Mouse (Mus musculus) right cerebral cortex, adult 2 months (tissue): ENCODE measurements around the gene Plekhh2.

Source experiments
- DNase-seq, 2 experiments: peaks; one replicate each; pipeline ENCODE4 v3.0.0; 2021 to 2022; ENCODE audit warnings: low spot score in 2 of 2

The Plekhh2 gene

DNA sequence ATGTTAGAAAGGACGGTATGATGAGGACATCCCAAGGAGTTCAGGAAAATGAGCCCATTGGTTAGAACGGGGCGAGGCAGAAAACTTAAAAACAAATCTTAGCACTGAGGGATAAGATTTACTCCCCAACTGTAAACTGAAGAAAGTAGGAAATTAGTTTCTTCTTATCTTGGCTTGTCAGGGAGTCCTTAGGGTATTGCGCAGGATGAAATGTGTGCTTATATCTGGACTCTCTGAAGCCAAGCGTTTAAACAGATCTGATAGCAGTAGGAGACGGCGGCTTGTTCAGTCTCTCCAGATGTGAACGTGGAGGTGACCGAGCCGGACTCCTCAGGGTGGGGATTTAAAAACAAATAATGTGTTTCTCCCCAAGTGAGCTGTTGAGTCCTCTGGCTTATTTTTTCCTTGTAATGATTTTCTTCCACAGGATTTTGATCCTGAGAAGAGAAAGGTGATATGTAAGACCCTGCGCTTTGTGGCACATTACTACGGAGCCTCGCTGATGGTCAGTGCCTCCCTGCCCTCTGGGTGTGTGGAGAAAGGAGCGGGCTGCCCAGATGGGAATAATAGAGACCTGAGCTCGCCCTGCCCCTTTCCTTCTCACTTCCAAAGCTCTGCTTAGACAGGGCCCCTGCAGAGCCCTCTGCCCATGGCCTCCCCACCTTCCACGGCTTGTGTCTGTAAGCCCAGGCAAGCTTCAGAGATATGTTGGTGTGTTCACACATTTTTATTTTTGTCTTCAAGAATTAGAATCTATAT, 132.8 kb downstream of the Plekhh2 start:
- DNase-seq: no peak

- no peak for DNase-seq
These were observed 133.4 kb downstream of the Plekhh2 start for GRCm38 (mm10) chr17:84645119-84645518.

DNA sequence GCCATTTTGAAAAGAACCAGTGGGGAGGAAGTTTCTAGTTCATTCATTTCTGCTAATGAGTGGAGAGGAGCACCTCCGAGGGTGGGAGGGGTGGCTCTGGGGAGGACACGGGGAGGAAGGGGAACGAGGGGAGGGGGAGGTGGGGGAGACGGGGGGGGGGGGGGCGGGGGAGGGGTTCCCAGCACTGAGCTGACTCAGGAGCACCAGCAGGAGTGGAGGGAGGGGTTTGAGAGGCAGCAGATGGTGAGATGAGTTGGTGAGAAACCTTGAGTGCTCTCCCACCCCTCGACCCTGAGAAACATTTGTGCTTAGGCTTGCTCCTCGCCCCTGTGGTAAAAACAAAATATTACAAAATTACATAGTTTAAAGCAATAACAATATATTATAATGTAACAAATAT, 134.2 kb downstream of the Plekhh2 start:
- DNase-seq: no peak

GRCm38 (mm10) chr17:84646477-84646876, 134.8 kb downstream of the Plekhh2 start:
- DNase-seq: no peak

DNA sequence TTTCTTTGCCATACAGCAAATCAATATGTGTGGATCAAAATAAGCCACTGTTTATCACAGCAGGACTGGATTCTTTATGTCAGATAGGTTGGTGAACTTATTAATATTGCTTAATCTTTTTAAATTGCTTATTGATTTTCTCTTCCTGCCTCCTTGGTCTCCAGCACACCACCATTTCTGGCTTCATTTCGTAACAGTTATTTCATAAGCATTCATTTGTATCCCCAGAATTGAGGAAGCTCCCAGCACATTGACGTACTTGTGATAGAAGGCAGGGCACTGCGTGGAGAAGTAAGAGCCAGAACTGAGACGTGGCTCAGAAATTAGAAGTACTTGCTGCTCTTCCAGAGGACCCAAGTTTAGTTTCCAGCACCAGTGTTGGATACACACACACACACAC, 135.9 kb downstream of the Plekhh2 start:
- no peak for DNase-seq

GRCm38 (mm10) chr17:84650302-84651017, 138.8 kb downstream of the Plekhh2 start:
- no peak for DNase-seq

DNA sequence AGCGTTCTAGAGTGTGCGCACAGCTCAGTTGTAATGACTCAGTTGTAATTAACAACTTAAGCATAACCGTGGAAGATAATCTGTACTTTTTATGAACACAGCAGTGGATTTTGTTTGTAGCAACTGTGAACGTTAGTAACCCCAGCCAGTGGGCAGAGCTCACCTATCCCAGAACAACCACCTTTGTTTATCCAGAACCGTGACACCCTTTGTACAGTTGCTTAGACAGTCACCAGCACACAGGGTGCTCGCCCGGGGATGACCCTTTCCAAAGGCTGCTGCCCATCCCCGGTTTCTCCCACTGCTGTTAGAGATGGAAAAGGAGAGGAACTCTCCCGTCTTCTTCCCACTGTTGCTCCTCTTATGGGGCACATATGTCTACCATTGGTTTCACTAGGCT, 141.8 kb downstream of the Plekhh2 start:
- DNase-seq: no peak

- DNase-seq: no peak
These were observed 144.5 kb downstream of the Plekhh2 start for GRCm38 (mm10) chr17:84656205-84656604.

GRCm38 (mm10) chr17:84656653-84657421, 145.1 kb downstream of the Plekhh2 start:
- no peak for DNase-seq

DNA sequence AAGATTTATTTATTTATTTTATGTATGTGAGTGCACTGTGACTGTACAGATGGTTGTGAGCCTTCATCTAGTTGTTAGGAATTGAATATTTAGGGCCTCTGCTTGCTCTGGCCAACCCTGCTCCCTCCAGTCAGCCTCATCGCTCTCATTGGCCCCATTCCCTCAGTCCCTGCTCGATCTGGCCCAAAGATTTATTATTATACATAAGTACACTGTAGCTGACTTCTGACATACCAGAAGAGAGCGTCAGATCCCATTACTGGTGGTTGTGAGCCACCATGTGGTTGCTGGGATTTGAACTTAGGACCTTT, 145.7 kb downstream of the Plekhh2 start:
- DNase-seq: no peak

DNA sequence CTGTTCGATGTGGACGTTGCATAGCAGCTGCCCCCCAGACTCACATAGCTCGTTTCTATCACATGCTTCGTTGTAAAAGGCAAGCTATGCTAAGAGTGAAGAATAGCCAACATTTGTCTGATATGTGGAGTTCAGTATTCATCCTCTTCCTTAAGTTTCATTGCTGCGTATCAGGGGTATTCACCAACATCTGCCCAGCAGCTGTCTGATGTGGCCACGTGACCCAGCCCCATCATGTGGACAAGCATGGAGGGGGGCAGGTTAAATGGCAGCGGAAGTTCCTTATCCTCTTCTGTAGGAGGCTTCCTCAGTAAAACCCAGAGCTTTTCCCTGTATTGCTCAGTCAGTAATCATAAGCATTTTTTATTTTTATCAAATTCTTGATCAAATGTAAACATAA, 146.1 kb downstream of the Plekhh2 start:
- DNase-seq: no peak

DNA sequence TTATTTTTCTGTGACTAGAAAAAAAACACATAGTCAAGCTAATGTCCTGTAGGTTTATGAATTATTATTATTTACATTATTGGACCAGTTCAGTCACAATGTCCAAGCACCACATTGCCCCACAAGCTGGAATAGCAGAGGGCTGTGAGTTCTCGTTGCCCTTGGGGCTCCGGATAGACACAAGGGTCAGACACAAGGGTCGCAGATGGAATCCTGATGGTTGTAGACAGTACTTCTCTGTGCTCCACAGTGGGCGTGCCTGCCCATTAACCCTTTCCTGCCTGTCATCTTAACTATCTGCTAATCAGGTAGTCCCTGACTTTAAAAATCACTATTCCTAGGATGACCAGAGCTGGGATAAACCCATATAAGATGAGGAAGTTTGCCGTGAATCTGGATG, 146.5 kb downstream of the Plekhh2 start:
- DNase-seq: no peak

DNA sequence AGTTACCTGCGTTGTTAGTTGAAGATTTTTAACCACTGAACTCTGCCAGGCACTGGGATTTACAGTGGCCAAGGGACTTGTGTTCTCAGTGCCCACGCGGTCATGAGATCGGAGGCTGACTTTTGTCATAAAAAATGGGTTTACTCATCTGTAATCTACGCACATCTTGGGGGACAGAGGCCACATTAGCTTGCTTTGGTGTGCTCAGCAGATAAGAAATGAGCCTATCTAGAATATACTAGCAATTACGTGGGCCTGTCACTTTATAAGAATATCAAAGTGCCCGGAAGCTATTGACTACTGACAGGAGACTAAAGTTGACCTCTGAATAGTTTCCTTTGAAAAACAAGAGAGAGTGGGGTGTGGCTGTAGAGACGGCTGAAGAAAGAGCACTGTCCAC, 147.3 kb downstream of the Plekhh2 start:
- DNase-seq: no peak

DNA sequence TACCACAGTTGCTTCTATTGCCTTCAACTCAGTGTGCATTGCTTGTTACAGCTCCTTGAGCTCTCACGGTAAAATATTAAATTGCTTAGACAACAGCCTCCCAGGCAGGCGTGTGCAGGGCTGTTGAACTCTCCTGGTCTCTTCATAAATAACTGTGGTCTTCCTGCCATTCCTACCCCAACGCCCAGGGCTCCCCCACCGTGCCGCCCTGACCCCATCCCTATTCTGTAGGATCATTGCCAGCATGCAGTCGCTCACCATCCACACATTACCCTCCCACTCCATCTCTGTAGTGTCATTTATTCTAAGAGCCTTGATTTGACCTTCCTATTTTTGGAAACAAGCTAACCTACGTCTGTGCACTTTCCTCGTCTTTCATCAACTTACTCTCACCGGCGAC, 153.4 kb downstream of the Plekhh2 start:
- no peak for DNase-seq

DNA sequence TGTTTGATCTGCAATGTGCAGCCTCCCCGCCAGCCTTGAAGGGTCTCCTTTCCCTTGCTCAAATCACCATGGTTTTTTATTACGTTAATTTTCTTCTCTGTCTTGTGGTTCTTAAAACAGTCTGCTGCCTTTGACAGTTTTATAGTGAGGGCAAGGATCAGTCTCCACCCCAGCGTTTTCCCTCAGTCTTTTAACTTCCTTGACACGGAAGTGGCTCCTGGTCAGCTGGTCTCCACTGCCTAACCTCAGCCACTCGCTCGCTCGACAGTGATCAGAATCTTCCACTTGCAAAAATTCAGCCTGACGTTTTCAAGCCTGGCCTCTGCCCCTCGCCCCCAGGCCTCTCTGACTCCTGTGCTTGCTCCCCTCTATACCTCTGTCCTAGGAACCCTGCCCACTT, 154.0 kb downstream of the Plekhh2 start:
- DNase-seq: no peak

DNA sequence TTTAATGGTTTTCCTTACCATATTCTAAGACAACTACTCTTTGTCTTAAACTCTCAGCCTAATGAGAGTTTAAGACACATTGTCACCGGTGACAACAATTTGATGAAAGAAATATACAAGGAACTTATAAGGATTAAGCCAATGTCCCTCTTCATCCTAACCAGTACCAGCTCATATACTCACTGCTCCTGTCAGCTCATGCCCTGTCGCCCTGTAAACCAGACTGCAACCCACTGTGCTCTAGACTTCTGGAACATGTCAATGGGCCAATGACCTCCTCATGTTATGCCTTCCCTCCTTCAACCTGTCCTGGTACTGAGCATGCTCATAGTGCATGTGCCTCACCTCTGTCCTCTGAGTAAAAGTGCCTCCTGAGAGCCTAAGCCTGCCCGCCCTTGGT, 156.2 kb downstream of the Plekhh2 start:
- DNase-seq: no peak
